Mouse (Mus musculus) hindbrain, embryonic 13.5 days (tissue): ENCODE results near the gene Commd7. TPM values are rescaled to one million over a fixed set of nuclear protein-coding genes. Genes with fewer than 3 reads are reported as not detected.

Experiments used
- ATAC-seq: fragments of 200-750 bp; cut with Nextera tagmentation; 2 replicates; pipeline ENCODE4 v1.8.0; 2017; ENCODE audit warnings: moderate TSS enrichment; ENCODE audit not compliant: low FRiP score
- H3K27ac ChIP-seq: fragments of 300-500 bp; sonication (generic); 2 replicates; pipeline ENCODE4 v1.5.1; 2015; ENCODE audit warnings: inconsistent platforms, mild to moderate bottlenecking, moderate library complexity
- H3K27me3 ChIP-seq: fragments of 300-500 bp; sonication (generic); 2 replicates; pipeline ENCODE4 v1.6.1; 2015; ENCODE audit warnings: mild to moderate bottlenecking, inconsistent platforms
- H3K36me3 ChIP-seq: fragments of 300-500 bp; sonication (generic); 2 replicates; pipeline ENCODE4 v1.6.1; 2015; ENCODE audit warnings: mild to moderate bottlenecking, inconsistent platforms
- H3K4me1 ChIP-seq: fragments of 300-500 bp; sonication (generic); replicated peaks from 2 replicates; pipeline ENCODE4 v1.6.1; 2015; ENCODE audit warnings: inconsistent platforms
- H3K4me2 ChIP-seq: fragments of 300-500 bp; sonication (generic); 2 replicates; pipeline ENCODE4 v1.6.1; 2015; ENCODE audit warnings: inconsistent platforms, mild to moderate bottlenecking, moderate library complexity
- H3K4me3 ChIP-seq: fragments of 300-500 bp; sonication (generic); 2 replicates; pipeline ENCODE4 v1.5.1; 2015; ENCODE audit warnings: mild to moderate bottlenecking, inconsistent platforms
- H3K9ac ChIP-seq: fragments of 300-500 bp; sonication (generic); 2 replicates; pipeline ENCODE4 v1.6.1; 2015; ENCODE audit warnings: mild to moderate bottlenecking, inconsistent platforms
- H3K9me3 ChIP-seq: fragments of 300-500 bp; sonication (generic); 2 replicates; pipeline ENCODE4 v1.6.1; 2016; ENCODE audit warnings: inconsistent platforms
- WGBS: fragments of 180-500 bp; shearing (Covaris S2); methylation state at CpG from one replicate; pipeline ENCODE4 v1.1.7; 2015; 5-methylcytosine and 5-hydroxymethylcytosine counted together
- polyA plus RNA-seq: library from polyadenylated mRNA; unstranded; fragments of >200 nt; fragmentation: Nextera tagmentation; extraction: Ambion mirVana; gene quantifications from 2 replicates; pipeline ENCODE4 v1.2.1, GENCODE M21; 2015

Commd7 gene
- polyA plus RNA-seq, 1 experiment from 2014 or later: 88.3 TPM

GRCm38 (mm10) chr2:153650014-153650687 lies 17.6 kb upstream of the Commd7 start:
- Histone ChIP-seq H3K27me3 (peaks cover 14% of the 10 kb centered on the region), H3K36me3 (no peaks in the 10 kb centered on the region), H3K9me3 (no peaks in the 10 kb centered on the region), H3K4me1 (peaks cover 19% of the 10 kb centered on the region), H3K4me3 (peak overlapping the region; percentile 71), H3K4me2 (peak overlapping the region; percentile 93), H3K27ac (peak overlapping the region; percentile 44; the same call in 1 of the 2 replicates), H3K9ac (peak overlapping the region; percentile 85)
- WGBS: 2% methylated on average over 28 of the region's 28 CpGs
- ATAC-seq: peak; percentile 2; the same call in 1 of the 2 replicates

- H3K27ac ChIP-seq: peak within 1 kb of the TSS; percentile 44
- peak within 1 kb of the TSS; percentile 93 for H3K4me2 ChIP-seq
- ATAC-seq: peak; percentile 86
- peaks cover 14% of the 10 kb centered on the region for H3K27me3 ChIP-seq
- peaks cover 19% of the 10 kb centered on the region for H3K4me1 ChIP-seq
- peak within 1 kb of the TSS; percentile 71 for H3K4me3 ChIP-seq
- no peaks in the 10 kb centered on the region for H3K36me3 ChIP-seq
- no peaks in the 10 kb centered on the region for H3K9me3 ChIP-seq
- peak within 1 kb of the TSS; percentile 85 for H3K9ac ChIP-seq
- under 1% methylated on average over 70 of the region's 93 CpGs for WGBS
Measured at GRCm38 (mm10) chr2:153649298-153650013, 16.9 kb upstream of the Commd7 start, which contains the start of gene Dnmt3b. Dnmt3b (plus strand) TSS chr2:153649450.

GRCm38 (mm10) chr2:153648773-153649297 lies 16.3 kb upstream of the Commd7 start:
- Histone ChIP-seq H3K27me3 (peaks cover 14% of the 10 kb centered on the region), H3K4me2 (peak overlapping the region; percentile 93), H3K4me1 (peaks cover 19% of the 10 kb centered on the region), H3K9ac (peak overlapping the region; percentile 85), H3K4me3 (peak overlapping the region; percentile 71), H3K27ac (peak overlapping the region; percentile 44), H3K9me3 (no peaks in the 10 kb centered on the region), H3K36me3 (no peaks in the 10 kb centered on the region)
- 20% methylated on average over 14 of the region's 14 CpGs for WGBS
- ATAC-seq: peak; percentile 34

GRCm38 (mm10) chr2:153642999-153643398 lies 10.4 kb upstream of the Commd7 start:
- H3K9ac ChIP-seq: no peak overlapping the region
- H3K27me3 ChIP-seq: 0 out of 2 replicates have a peak, but pooled peaks cover 3% of the 10 kb centered on the region
- no peaks in the 10 kb centered on the region for H3K4me1 ChIP-seq
- 18% methylated on average over 6 of the region's 6 CpGs for WGBS
- H3K36me3 ChIP-seq: no peaks in the 10 kb centered on the region
- H3K27ac ChIP-seq: no peak overlapping the region
- H3K4me2 ChIP-seq: no peak overlapping the region
- ATAC-seq: no peak
- no peaks in the 10 kb centered on the region for H3K9me3 ChIP-seq
- no peak overlapping the region for H3K4me3 ChIP-seq

GRCm38 (mm10) chr2:153642496-153642895 lies 9.9 kb upstream of the Commd7 start:
- WGBS: 13% methylated on average over 3 of the region's 3 CpGs
- H3K4me2 ChIP-seq: no peak overlapping the region
- no peaks in the 10 kb centered on the region for H3K36me3 ChIP-seq
- H3K9me3 ChIP-seq: no peaks in the 10 kb centered on the region
- no peak overlapping the region for H3K4me3 ChIP-seq
- 0 out of 2 replicates have a peak, but pooled peaks cover 3% of the 10 kb centered on the region for H3K27me3 ChIP-seq
- ATAC-seq: no peak
- no peaks in the 10 kb centered on the region for H3K4me1 ChIP-seq
- no peak overlapping the region for H3K27ac ChIP-seq
- H3K9ac ChIP-seq: no peak overlapping the region

- Histone ChIP-seq H3K27me3 (0 out of 2 replicates have a peak, but pooled peaks cover 3% of the 10 kb centered on the region), H3K36me3 (no peaks in the 10 kb centered on the region), H3K4me2 (no peak overlapping the region), H3K9ac (no peak overlapping the region), H3K4me1 (no peaks in the 10 kb centered on the region), H3K27ac (no peak overlapping the region), H3K9me3 (no peaks in the 10 kb centered on the region), H3K4me3 (no peak overlapping the region)
- no peak for ATAC-seq
- WGBS: 21% methylated on average over 15 of the region's 15 CpGs
Measured at GRCm38 (mm10) chr2:153638977-153639680, 6.5 kb upstream of the Commd7 start.

GRCm38 (mm10) chr2:153633259-153633658 lies 678 bp upstream of the Commd7 start:
- ATAC-seq: no peak
- 0 out of 2 replicates have a peak overlapping the region, but pooled peaks have one; percentile 88 for H3K4me3 ChIP-seq
- peak overlapping the region; percentile 94 for H3K9ac ChIP-seq
- no peaks in the 10 kb centered on the region for H3K9me3 ChIP-seq
- no peak overlapping the region for H3K27ac ChIP-seq
- no peaks in the 10 kb centered on the region for H3K27me3 ChIP-seq
- peaks cover 21% of the 10 kb centered on the region for H3K4me1 ChIP-seq
- WGBS: 93% methylated on average over 5 of the region's 5 CpGs
- H3K4me2 ChIP-seq: peak overlapping the region; percentile 75
- peaks cover 8% of the 10 kb centered on the region for H3K36me3 ChIP-seq

- peak overlapping the region; percentile 88 for H3K4me3 ChIP-seq
- peaks cover 12% of the 10 kb centered on the region for H3K36me3 ChIP-seq
- 28% methylated on average over 2 of the region's 2 CpGs for WGBS
- H3K27ac ChIP-seq: peak overlapping the region; percentile 94
- peaks cover 21% of the 10 kb centered on the region for H3K4me1 ChIP-seq
- H3K9me3 ChIP-seq: no peaks in the 10 kb centered on the region
- H3K9ac ChIP-seq: peak overlapping the region; percentile 94
- peak; percentile 39 for ATAC-seq
- peak overlapping the region; percentile 75 for H3K4me2 ChIP-seq
- H3K27me3 ChIP-seq: no peaks in the 10 kb centered on the region
Measured at GRCm38 (mm10) chr2:153632871-153633226, 268 bp upstream of the Commd7 start.

- 0 out of 2 replicates have a peak overlapping the region, but pooled peaks have one; percentile 4 for H3K9ac ChIP-seq
- no peak for ATAC-seq
- no peaks in the 10 kb centered on the region for H3K27me3 ChIP-seq
- WGBS: 93% methylated on average over 3 of the region's 3 CpGs
- H3K4me3 ChIP-seq: 0 out of 2 replicates have a peak overlapping the region, but pooled peaks have one; percentile 88
- no peaks in the 10 kb centered on the region for H3K9me3 ChIP-seq
- H3K27ac ChIP-seq: no peak overlapping the region
- H3K4me2 ChIP-seq: peak overlapping the region; percentile 75
- H3K4me1 ChIP-seq: peaks cover 21% of the 10 kb centered on the region
- peaks cover 29% of the 10 kb centered on the region for H3K36me3 ChIP-seq
Measured at GRCm38 (mm10) chr2:153630950-153631349, 1.6 kb downstream of the Commd7 start.

GRCm38 (mm10) chr2:153622449-153622848 lies 10.1 kb downstream of the Commd7 start:
- no peaks in the 10 kb centered on the region for H3K27me3 ChIP-seq
- no peak overlapping the region for H3K4me3 ChIP-seq
- WGBS: 53% methylated on average over 10 of the region's 10 CpGs
- H3K36me3 ChIP-seq: peaks cover 96% of the 10 kb centered on the region
- no peak overlapping the region for H3K9ac ChIP-seq
- no peak overlapping the region for H3K27ac ChIP-seq
- H3K4me1 ChIP-seq: no peaks in the 10 kb centered on the region
- no peaks in the 10 kb centered on the region for H3K9me3 ChIP-seq
- H3K4me2 ChIP-seq: no peak overlapping the region
- no peak for ATAC-seq

GRCm38 (mm10) chr2:153618889-153619288 lies 13.7 kb downstream of the Commd7 start:
- 85% methylated on average over 10 of the region's 10 CpGs for WGBS
- no peak for ATAC-seq

GRCm38 (mm10) chr2:153618439-153618838 lies 14.1 kb downstream of the Commd7 start:
- H3K4me1 ChIP-seq: no peaks in the 10 kb centered on the region
- ATAC-seq: no peak
- no peak overlapping the region for H3K9ac ChIP-seq
- H3K27ac ChIP-seq: no peak overlapping the region
- WGBS: 94% methylated on average over 6 of the region's 6 CpGs
- no peak overlapping the region for H3K4me3 ChIP-seq
- no peaks in the 10 kb centered on the region for H3K27me3 ChIP-seq
- H3K36me3 ChIP-seq: peaks cover 74% of the 10 kb centered on the region
- no peaks in the 10 kb centered on the region for H3K9me3 ChIP-seq
- H3K4me2 ChIP-seq: no peak overlapping the region

More at GRCm38 (mm10) chr2:153618889-153619288, 13.7 kb downstream of the Commd7 start:
- H3K4me3 ChIP-seq: no peak overlapping the region
- no peak overlapping the region for H3K27ac ChIP-seq
- H3K4me1 ChIP-seq: no peaks in the 10 kb centered on the region
- no peak overlapping the region for H3K4me2 ChIP-seq
- H3K27me3 ChIP-seq: no peaks in the 10 kb centered on the region
- H3K9me3 ChIP-seq: no peaks in the 10 kb centered on the region
- H3K9ac ChIP-seq: no peak overlapping the region
- H3K36me3 ChIP-seq: peaks cover 79% of the 10 kb centered on the region
